Mouse (Mus musculus) thymus, adult 2 months (tissue): Measurements from ENCODE around the gene Cers5.

Experiments
- CTCF ChIP-seq: fragments of 200-500 bp; IDR thresholded peaks from 2 replicates; pipeline ENCODE4 v1.5.1; 2012; ENCODE audit warnings: mild to moderate bottlenecking, control low read depth, low read length, moderate library complexity, borderline replicate concordance; ENCODE audit not compliant: control insufficient read depth, poor library complexity, insufficient read depth; ENCODE audit errors: extremely low read depth
- POLR2A ChIP-seq: fragments of 200-500 bp; IDR thresholded peaks from 2 replicates; pipeline ENCODE4 v1.6.1; 2012; ENCODE audit warnings: mild to moderate bottlenecking, low read length, control low read depth, moderate library complexity; ENCODE audit not compliant: control insufficient read depth, poor library complexity, insufficient read depth; ENCODE audit errors: extremely low read depth

DNA sequence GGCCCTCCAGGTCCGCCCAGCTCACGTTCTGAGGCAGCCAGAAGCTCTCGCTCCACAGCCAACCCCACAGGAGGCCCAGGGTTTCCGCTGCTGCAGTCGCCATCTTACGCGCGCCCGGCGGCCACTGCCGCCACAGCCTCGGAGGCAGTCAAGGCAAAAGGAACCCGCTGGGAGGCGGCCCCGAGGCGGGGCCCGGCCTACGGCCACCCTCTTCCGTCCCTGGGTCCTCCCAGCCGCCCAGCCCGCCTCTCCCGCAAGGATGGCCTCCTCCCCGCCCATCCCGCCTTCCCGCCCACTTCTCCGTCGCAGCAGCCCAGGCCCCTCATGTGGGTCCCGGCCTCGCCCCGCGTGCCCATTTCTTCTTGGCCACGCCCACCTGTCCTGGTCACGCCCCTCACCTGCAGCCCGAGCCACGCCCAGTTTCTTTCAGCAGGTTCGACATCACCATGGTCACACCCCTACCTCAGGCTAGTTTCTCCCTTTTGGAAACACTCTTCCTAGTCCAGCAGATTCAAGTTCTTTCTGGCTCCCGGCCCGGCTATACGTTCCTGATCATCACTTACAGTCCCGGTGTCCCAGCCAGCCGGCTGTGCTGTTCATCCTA lies 306 bp downstream of the Cers5 start:
- TF ChIP-seq CTCF (peak; percentile 19; the same call in 1 of the 2 replicates), POLR2A (peak; percentile 73; the same call in 1 of the 2 replicates)
